Mouse (Mus musculus): ENCODE measurements at regions not wholly inside any gene's neighbourhood (a gene's known extent, or its start where the extent isn't known, plus 50 kb on each side); places are given as distances from the start of the nearest gene placed in this dataset.

DNA sequence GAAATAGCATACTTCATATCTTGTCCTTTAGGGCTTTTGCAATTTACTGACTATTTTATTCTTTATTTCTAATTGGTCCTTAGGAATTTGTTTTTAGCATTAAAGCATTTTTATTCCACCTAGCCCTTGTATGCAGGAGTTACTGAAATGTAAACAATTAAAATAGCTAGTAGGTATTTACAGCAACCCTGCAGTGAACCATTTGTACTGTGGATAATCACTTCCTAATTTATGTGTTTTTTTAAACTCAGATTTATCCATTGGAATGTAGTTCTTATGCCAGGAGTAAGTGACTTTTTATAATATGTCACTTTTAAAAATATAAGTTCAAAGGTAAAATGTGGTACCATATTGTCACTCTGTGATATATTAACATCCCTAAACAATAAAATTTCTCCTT is 350.5 kb upstream of the Alcam start:
- no peak for DNase-seq (ENCODE audit: low spot score)

GRCm38 (mm10) chr16:52799715-52800392 is 346.0 kb upstream of the Alcam start:
- Histone ChIP-seq H3K4me3 (no peak overlapping the region), H3K27ac (no peak overlapping the region), H3K9me3 (no peaks in the 10 kb centered on the region), H3K36me3 (no peaks in the 10 kb centered on the region), H3K27me3 (ENCODE audit: insufficient read depth, poor library complexity, severe bottlenecking) (no peaks in the 10 kb centered on the region), H3K4me1 (replicated peaks) (no peaks in the 10 kb centered on the region)
- no peak for DNase-seq (ENCODE audit: low spot score)
- WGBS: 54% methylated on average over 4 of the region's 4 CpGs

More for the DNA sequence above, 350.5 kb upstream of the Alcam start:
- Histone ChIP-seq H3K36me3 (no peaks in the 10 kb centered on the region), H3K27ac (no peak overlapping the region), H3K27me3 (ENCODE audit: insufficient read depth, poor library complexity, severe bottlenecking) (no peaks in the 10 kb centered on the region), H3K4me1 (replicated peaks) (no peaks in the 10 kb centered on the region), H3K9me3 (no peaks in the 10 kb centered on the region), H3K4me3 (no peak overlapping the region)

DNA sequence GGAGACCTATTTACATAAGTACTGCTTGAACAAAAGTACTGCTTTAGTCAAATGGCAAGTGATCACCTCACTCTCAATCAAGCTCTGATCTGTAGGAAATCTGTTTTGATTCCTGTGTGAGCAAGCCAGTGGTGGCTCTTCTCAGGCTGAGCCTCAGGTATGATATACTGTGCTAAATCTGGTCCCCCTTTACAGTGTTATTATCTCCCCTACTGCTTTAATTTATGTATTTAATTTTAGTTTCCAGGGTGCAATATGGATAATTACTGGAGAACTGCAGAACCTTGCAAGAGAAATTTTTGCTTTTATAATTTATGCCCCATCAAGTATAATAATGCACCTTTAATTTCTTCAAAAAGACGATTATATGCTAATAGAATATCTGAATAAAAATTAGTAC is 341.3 kb upstream of the Alcam start:
- 84% methylated on average over 1 of the region's 1 CpGs for WGBS
- H3K27ac ChIP-seq: no peak overlapping the region
- H3K4me1 ChIP-seq (replicated peaks): no peaks in the 10 kb centered on the region
- H3K4me3 ChIP-seq: no peak overlapping the region
- H3K36me3 ChIP-seq: no peaks in the 10 kb centered on the region
- no peak for DNase-seq (ENCODE audit: low spot score)
- H3K27me3 ChIP-seq (ENCODE audit: insufficient read depth, poor library complexity, severe bottlenecking): no peaks in the 10 kb centered on the region
- H3K9me3 ChIP-seq: no peaks in the 10 kb centered on the region

DNA sequence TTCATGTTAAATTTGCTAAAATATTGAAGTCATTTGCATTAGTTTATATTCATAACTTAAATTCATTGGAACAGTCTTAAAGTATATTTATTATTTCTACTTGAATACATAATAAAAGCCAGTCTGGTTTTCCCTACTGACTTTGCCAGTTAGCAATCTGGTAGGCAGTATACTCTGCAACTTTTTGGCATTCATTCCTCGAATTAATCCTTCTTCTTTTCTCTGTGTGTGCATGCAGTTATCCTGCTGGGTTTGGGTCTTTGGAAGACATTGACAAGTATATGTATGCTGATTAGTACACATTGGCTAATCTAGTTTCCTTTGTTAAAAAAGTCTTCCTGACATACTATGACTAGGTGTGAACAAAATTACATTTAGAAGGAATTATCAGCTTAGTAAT is 336.1 kb upstream of the Alcam start:
- Histone ChIP-seq H3K27ac (no peak overlapping the region), H3K4me3 (no peak overlapping the region), H3K4me1 (replicated peaks) (no peaks in the 10 kb centered on the region), H3K9me3 (no peaks in the 10 kb centered on the region), H3K36me3 (no peaks in the 10 kb centered on the region), H3K27me3 (ENCODE audit: insufficient read depth, poor library complexity, severe bottlenecking) (no peaks in the 10 kb centered on the region)
- DNase-seq (ENCODE audit: low spot score): no peak
- WGBS: 81% methylated on average over 1 of the region's 1 CpGs

GRCm38 (mm10) chr16:52747744-52748143 is 293.9 kb upstream of the Alcam start:
- Histone ChIP-seq H3K36me3 (no peaks in the 10 kb centered on the region), H3K9me3 (no peaks in the 10 kb centered on the region), H3K27ac (no peak overlapping the region), H3K27me3 (ENCODE audit: insufficient read depth, poor library complexity, severe bottlenecking) (no peaks in the 10 kb centered on the region), H3K4me3 (no peak overlapping the region), H3K4me1 (replicated peaks) (0 out of 2 replicates have a peak, but pooled peaks cover 2% of the 10 kb centered on the region)
- no peak for DNase-seq (ENCODE audit: low spot score)
- WGBS: 94% methylated on average over 3 of the region's 3 CpGs

- H3K36me3 ChIP-seq: no peaks in the 10 kb centered on the region
- H3K27me3 ChIP-seq (ENCODE audit: insufficient read depth, poor library complexity, severe bottlenecking): no peaks in the 10 kb centered on the region
- no peak overlapping the region for H3K27ac ChIP-seq
- no peak overlapping the region for H3K4me3 ChIP-seq
- no peak for DNase-seq (ENCODE audit: low spot score)
- no peaks in the 10 kb centered on the region for H3K9me3 ChIP-seq
- H3K4me1 ChIP-seq (replicated peaks): 0 out of 2 replicates have a peak, but pooled peaks cover 2% of the 10 kb centered on the region
- 72% methylated on average over 3 of the region's 3 CpGs for WGBS
These were observed 292.3 kb upstream of the Alcam start for GRCm38 (mm10) chr16:52746186-52746585.

DNA sequence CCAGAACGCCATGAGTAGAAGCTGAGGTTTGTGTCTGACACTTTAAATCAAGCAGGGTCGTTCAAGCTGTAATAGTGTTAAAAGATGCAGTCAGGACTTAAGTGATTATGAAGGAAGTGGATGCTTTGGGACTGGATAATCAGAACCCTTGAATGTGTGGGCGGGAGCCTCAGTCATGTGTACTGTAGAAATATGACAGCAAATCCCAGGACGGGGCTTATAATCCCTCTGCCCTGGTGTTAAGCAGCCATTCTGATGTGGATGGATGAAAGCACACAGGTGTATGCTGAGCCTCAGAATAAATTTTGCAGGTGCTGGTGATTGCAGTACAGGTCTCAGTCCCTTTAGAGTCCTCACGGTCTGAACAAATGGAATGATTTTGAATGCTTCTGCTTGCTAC is 290.8 kb upstream of the Alcam start:
- H3K27me3 ChIP-seq (ENCODE audit: insufficient read depth, poor library complexity, severe bottlenecking): no peaks in the 10 kb centered on the region
- no peak overlapping the region for H3K27ac ChIP-seq
- H3K4me3 ChIP-seq: no peak overlapping the region
- H3K36me3 ChIP-seq: no peaks in the 10 kb centered on the region
- 0 out of 2 replicates have a peak, but pooled peaks cover 2% of the 10 kb centered on the region for H3K4me1 ChIP-seq (replicated peaks)
- DNase-seq (ENCODE audit: low spot score): no peak
- WGBS: 89% methylated on average over 5 of the region's 5 CpGs
- no peaks in the 10 kb centered on the region for H3K9me3 ChIP-seq

DNA sequence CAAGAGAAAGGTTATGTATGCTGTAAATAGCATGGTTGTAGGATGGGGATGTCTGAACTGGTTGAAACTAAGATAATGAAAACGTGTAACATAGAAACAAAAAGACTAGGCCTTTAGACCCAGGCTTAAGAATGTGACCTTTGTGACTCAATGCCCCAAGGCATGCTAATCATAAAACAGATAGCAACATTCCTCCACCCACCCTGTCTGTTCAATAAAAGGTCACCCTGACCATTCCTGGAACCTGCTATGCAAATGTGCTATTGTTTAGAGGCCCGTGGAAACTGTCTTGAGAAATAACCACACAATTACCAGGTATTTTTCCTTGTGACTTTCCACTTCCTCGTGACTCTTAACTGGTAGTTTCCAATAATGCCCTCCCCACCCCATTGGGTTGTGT is 288.3 kb upstream of the Alcam start:
- 63% methylated on average over 3 of the region's 3 CpGs for WGBS
- Histone ChIP-seq H3K9me3 (no peaks in the 10 kb centered on the region), H3K4me3 (no peak overlapping the region), H3K27me3 (ENCODE audit: insufficient read depth, poor library complexity, severe bottlenecking) (no peaks in the 10 kb centered on the region), H3K27ac (no peak overlapping the region), H3K4me1 (replicated peaks) (0 out of 2 replicates have a peak, but pooled peaks cover 2% of the 10 kb centered on the region), H3K36me3 (no peaks in the 10 kb centered on the region)
- no peak for DNase-seq (ENCODE audit: low spot score)

GRCm38 (mm10) chr16:52726120-52726844 is 272.4 kb upstream of the Alcam start:
- Histone ChIP-seq H3K27me3 (ENCODE audit: insufficient read depth, poor library complexity, severe bottlenecking) (no peaks in the 10 kb centered on the region), H3K36me3 (no peaks in the 10 kb centered on the region), H3K4me3 (no peak overlapping the region), H3K27ac (no peak overlapping the region), H3K4me1 (replicated peaks) (no peaks in the 10 kb centered on the region), H3K9me3 (no peaks in the 10 kb centered on the region)
- 77% methylated on average over 3 of the region's 3 CpGs for WGBS
- DNase-seq (ENCODE audit: low spot score): no peak

DNA sequence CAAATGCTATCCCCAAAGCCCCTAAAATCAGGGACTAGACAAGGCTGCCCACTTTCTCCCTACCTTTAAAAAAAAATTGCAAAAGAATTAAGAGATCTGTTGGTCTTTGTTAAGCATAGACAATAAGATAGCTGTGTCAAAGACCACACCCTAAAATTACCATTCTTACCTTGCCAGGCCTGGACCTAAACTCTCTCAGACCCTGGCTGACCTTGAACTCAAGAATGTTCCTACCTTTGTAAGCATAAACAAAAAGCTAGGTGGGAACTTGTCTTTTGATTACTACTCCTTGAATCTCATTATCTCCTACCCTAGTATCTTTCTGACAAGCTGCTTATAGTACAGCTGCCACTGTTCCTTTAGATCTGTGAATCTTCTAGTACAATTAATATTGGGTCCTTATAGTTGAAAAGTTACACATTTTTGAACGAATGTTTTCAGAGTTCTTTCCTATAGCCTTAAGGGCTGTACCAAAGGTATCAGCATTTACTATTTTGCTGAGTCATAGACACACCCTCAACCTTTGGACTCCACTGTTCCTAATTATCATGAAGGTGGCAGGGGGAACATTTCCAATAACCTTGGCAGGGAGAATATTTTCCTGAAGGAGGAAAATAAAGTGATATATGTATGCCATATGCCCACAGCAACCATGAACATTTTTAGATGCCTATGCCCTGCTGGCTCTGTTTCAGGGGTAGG is 264.5 kb upstream of the Alcam start:
- H3K4me3 ChIP-seq: no peak overlapping the region
- H3K4me1 ChIP-seq (replicated peaks): no peaks in the 10 kb centered on the region
- H3K36me3 ChIP-seq: no peaks in the 10 kb centered on the region
- H3K27ac ChIP-seq: no peak overlapping the region
- WGBS: 90% methylated on average over 1 of the region's 1 CpGs
- H3K27me3 ChIP-seq (ENCODE audit: insufficient read depth, poor library complexity, severe bottlenecking): no peaks in the 10 kb centered on the region
- H3K9me3 ChIP-seq: no peaks in the 10 kb centered on the region
- no peak for DNase-seq (ENCODE audit: low spot score)

GRCm38 (mm10) chr16:52690272-52690671 is 236.4 kb upstream of the Alcam start:
- H3K27me3 ChIP-seq (ENCODE audit: insufficient read depth, poor library complexity, severe bottlenecking): no peaks in the 10 kb centered on the region
- WGBS: 82% methylated on average over 1 of the region's 1 CpGs

DNA sequence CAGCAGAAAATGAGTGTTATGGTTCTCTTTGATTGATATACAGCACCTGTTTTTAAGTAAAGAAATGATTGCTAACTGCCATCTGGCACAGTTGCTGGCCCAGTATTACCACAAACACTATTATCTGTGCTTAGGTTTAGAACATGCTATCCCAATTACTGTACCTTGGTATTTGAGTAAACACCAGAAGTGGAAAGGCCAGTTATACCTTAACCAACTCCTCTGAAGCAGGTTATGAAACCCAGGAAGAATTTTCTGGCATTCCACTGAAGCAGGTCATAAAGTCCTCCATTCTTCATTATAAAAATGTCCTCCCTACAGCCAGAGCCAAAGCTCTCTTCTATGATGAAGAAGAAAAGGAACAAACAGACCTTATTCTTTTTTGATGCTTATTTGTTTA is 201.0 kb upstream of the Alcam start:
- no peaks in the 10 kb centered on the region for H3K9me3 ChIP-seq
- no peaks in the 10 kb centered on the region for H3K27me3 ChIP-seq (ENCODE audit: insufficient read depth, poor library complexity, severe bottlenecking)
- no peak for DNase-seq (ENCODE audit: low spot score)
- no peaks in the 10 kb centered on the region for H3K36me3 ChIP-seq
- no peak overlapping the region for H3K27ac ChIP-seq
- no peak overlapping the region for H3K4me3 ChIP-seq
- no peaks in the 10 kb centered on the region for H3K4me1 ChIP-seq (replicated peaks)

More at GRCm38 (mm10) chr16:52690272-52690671, 236.4 kb upstream of the Alcam start:
- H3K4me1 ChIP-seq (replicated peaks): no peaks in the 10 kb centered on the region
- no peak overlapping the region for H3K27ac ChIP-seq
- H3K36me3 ChIP-seq: no peaks in the 10 kb centered on the region
- H3K9me3 ChIP-seq: no peaks in the 10 kb centered on the region
- no peak for DNase-seq (ENCODE audit: low spot score)
- no peak overlapping the region for H3K4me3 ChIP-seq

Measured in hindbrain, embryonic 10.5 days (tissue).